Mouse (Mus musculus) pancreas, adult 10 weeks (tissue): ENCODE results near the gene Mtap. TPM values are rescaled to one million over a fixed set of nuclear protein-coding genes. Genes with fewer than 3 reads are reported as not detected.

Source experiments
- polyA plus RNA-seq: library from polyadenylated mRNA; stranded (reverse); fragments of 350-450 nt; fragmentation: Illumina TruSeq; extraction: RNeasy Lipid Tissue Mini Kit (QIAGEN cat#74804); gene quantifications from one replicate; pipeline ENCODE4 v1.2.3, GENCODE M21; 2015; ENCODE audit warnings: low read depth, low replicate concordance; ENCODE audit not compliant: insufficient read depth

The Mtap gene
- polyA plus RNA-seq, result 4.0 TPM

DNA sequence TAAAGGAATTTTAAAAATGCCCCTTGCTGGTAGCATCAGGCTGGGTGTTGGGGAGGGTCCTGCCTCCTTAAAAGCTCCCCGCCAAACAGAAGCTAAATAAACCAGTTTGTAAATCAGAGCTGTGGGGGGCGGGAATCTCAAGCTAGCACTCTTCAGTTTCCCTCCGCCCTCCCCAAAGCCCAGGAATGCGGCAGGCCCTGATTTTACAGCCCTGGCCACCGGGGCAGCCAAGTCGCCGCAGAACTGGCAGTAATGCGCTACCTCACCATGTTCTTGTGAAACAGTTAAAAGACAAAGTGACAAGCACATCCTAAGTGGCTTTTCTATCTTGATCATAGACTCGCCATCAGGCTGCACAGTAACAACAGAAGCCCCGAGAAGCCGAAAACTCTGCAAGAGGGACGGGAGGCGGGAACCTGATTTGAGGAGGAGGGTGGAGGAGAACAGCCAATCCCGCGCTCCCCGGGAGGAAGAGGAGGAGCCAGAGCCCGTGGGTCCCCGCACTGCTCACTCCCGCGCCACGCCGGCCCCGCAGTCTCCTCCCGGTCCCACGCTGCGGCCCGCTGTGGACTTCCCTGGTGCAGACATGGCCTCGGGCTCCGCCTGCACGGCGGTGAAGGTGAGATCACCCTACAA lies at the start of gene Mtap:
Gene Mtap (plus strand): TSS at position 217 of the 636 bp plus-strand sequence.

Other genes with a start within 250 kb of the Mtap start
- not detected for gene Cdkn2a, start 157.5 kb downstream of the Mtap start, polyA plus RNA-seq
- gene Cdkn2b, start 173.9 kb downstream of the Mtap start, polyA plus RNA-seq, result 1.2 TPM